Mouse (Mus musculus): ENCODE data around the gene 1700061G19Rik.

DNA sequence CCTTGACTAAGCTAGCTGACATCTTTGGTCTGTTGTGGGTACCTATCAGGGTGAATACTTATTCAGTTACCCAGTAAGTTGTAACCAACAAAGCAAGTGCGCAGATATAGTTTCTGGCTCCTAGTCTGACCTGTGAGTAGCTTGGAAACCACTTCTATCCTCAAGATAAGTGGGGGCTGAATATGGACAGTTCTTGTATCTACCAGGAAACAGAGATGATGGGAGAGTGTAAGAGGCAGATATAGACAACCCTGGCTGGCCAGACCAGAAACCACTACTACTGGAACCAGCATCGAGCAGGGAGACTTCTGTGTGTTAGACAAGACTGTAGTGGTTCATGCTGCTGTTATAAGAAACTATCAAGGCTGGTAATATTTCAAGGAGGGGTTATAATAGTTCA, 14.7 kb downstream of the 1700061G19Rik start:
- TF ChIP-seq CTCF (IDR thresholded peaks at IDR 0.05; ENCODE audit: low read depth, low read length) = no peak
- no peak for TF ChIP-seq POLR2A (IDR thresholded peaks at IDR 0.05; ENCODE audit: borderline replicate concordance, low read depth, low read length)

Measured in bone marrow macrophage, adult 2 months (primary cell).